Mouse (Mus musculus) naive thymus-derived CD4-positive, alpha-beta T cell, adult 5 months (primary cell): ENCODE results near the gene Tmem265. TPM values are rescaled to one million over a fixed set of nuclear protein-coding genes. Genes with fewer than 3 reads are reported as not detected.

ENCODE experiments used
- polyA plus RNA-seq: library from polyadenylated mRNA; unstranded; fragments of 100-300 nt; shearing (Covaris generic); gene quantifications from one replicate; pipeline ENCODE4 v1.2.1, GENCODE M21; 2017

Tmem265 gene
- polyA plus RNA-seq, result 10.2 TPM

GRCm38 (mm10) chr7:127561340-127561858 is at the start of gene Tmem265:
Gene Tmem265, plus strand, starts transcription at chr7:127561390.

DNA sequence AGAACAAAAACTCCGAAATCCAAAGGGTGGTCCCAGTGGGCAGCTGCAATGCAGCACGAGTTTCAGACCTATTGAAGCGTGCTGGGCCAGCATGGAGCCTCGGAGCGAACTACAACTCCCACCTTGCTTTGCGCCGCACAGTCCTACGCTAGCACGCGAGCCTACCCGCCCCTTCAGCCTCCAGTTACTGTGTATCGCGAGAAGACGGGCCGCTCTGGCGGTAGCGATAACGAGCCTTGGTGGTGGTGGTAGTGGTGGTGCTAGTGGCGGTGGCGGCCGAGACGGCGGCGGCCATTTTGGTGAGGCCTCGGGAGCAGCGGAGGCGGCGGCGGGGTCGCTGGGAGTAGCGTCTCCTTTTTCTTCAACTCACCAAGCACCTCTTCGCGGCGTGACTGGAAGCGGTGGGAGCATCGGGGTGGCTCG is 49.4 kb upstream of the Tmem265 start, which contains the start of gene Srcap:
Srcap (plus strand) TSS at position 176 of the 423 bp plus-strand sequence.

GRCm38 (mm10) chr7:127519284-127519683 is 41.9 kb upstream of the Tmem265 start, which contains the start of gene Gm42715:
Gene Gm42715, plus strand, starts transcription at chr7:127519584.

GRCm38 (mm10) chr7:127572895-127573471 is 11.8 kb downstream of the Tmem265 start, which contains the start of gene Phkg2:
Gene Phkg2, plus strand, starts transcription at chr7:127573340.

DNA sequence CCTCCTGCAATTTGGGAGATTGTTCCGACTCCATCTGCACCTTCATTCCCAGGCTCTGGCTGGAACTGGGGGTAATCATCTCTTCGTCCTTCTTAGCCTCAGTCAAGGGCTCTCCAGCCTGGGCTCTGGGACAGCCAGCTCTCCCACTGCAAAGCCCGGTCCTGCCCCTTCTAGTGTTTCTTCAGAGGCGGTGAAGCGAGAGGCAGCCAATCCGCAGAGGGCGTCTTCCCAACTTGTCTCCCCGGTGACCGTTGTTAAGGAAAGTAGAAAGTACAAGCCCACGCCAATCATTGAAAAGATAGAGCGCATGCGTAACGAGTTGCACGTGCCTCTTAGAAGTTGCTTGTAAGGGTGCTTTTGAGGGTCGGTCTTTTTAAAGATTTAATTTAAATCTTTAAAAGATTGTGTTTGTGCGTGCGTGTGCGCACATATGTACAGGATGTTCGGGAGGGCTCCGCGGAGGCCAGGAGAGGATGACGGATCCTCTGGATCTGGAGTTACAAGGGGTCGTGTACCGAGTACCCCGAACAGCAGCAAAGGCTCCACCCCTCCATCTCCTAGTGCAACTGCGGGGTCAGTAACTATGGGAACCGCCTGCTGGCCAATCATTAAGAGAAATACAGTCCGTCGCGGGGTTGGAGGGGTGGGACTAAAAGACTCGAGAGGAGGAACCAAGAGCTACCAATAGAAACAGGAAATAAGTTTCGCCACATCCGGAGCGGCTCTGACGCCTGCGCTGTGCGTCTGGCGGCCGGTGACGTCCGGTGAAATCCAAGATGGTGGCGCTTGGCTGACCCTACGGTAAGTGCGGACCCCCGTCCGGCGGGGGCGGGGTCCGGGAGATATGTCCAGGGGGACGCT is 27.1 kb downstream of the Tmem265 start, which contains the start of the genes Ccdc189 and Rnf40:
Ccdc189 (minus strand) TSS at position 585 of the 861 bp plus-strand sequence.
Rnf40 (plus strand) TSS at position 757 of the 861 bp plus-strand sequence.

DNA sequence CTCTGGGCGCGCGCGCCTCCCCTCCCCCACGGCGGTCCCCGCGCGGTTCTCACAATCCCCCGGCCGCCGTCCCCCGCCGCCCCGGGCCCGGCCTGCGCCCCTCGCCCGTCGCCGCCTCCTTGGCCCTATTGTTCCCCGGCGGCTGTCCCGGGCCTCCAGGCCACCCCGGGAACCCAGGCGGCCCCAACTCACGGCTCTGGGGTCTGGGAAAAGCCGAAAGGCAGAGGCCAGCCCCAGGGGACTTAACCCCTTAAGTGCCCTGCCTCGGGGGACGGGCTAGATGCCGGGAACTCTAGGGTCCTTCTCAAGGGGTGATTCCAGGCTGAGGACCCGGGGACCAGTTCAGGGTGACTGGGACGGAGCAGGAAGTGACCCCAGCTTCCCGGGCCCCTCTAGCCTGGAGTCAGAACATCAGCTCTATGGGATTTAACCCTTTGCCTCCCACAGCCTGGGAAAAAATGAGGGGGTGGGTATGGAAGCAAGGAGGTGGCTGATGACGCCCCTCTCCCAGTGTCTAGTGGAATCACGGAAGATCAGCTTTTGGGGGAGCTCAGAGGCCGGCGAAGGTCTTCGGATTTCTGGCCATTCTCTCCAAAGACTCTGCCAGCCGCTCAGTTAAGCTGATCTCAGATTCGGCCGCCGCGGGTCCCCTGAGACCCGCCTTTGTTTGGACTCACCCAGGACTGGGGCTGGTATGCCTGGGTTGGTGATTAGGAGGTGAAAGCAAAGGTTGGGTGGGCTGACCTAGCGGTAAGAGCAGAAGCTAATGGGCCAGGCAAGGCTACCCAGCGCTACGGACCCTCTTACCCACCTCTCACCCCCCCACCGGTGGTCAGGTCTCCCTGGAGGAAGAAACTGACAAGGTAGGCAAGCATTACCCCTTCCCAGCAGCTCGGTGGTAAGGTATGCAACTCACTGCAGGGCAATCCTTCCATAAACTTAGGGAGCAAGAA is 54.0 kb downstream of the Tmem265 start, which contains the start of gene Zfp629:
Zfp629 (minus strand) TSS at position 907 of the 953 bp plus-strand sequence.

Other genes starting within 250 kb of the Tmem265 start
- not detected for gene Zfp768, start 215.8 kb upstream of the Tmem265 start, polyA plus RNA-seq
- gene Zfp747, start 185.3 kb upstream of the Tmem265 start, polyA plus RNA-seq, result 28.3 TPM
- gene 9130019O22Rik, start 174.2 kb upstream of the Tmem265 start, polyA plus RNA-seq, result 7.7 TPM
- gene E430018J23Rik, start 167.8 kb upstream of the Tmem265 start, polyA plus RNA-seq, result 7.6 TPM
- gene Zfp764, start 154.6 kb upstream of the Tmem265 start, polyA plus RNA-seq, result 17.1 TPM
- gene Zfp688, start 139.3 kb upstream of the Tmem265 start, polyA plus RNA-seq, result 23.4 TPM
- 12.4 TPM for gene Zfp689, start 112.2 kb upstream of the Tmem265 start, polyA plus RNA-seq
- gene Prr14, start 101.8 kb upstream of the Tmem265 start, polyA plus RNA-seq, result 147 TPM
- gene Fbrs, start 82.2 kb upstream of the Tmem265 start, polyA plus RNA-seq, result 15.9 TPM
- 92.2 TPM for gene Srcap, start 49.4 kb upstream of the Tmem265 start, polyA plus RNA-seq
- 5.2 TPM for gene Gm42715, start 41.8 kb upstream of the Tmem265 start, polyA plus RNA-seq
- gene Phkg2, start 11.9 kb downstream of the Tmem265 start, polyA plus RNA-seq, result 113 TPM
- gene Ccdc189, start 27.2 kb downstream of the Tmem265 start, polyA plus RNA-seq, result 0.46 TPM
- gene Rnf40, start 27.4 kb downstream of the Tmem265 start, polyA plus RNA-seq, result 137 TPM
- 0.85 TPM for gene Zfp629, start 54.4 kb downstream of the Tmem265 start, polyA plus RNA-seq
- 35.3 TPM for gene Bcl7c, start 147.5 kb downstream of the Tmem265 start, polyA plus RNA-seq
- not detected for gene Ctf1, start 151.3 kb downstream of the Tmem265 start, polyA plus RNA-seq
- not detected for gene Ctf2, start 170.8 kb downstream of the Tmem265 start, polyA plus RNA-seq
- gene Fbxl19, start 183.2 kb downstream of the Tmem265 start, polyA plus RNA-seq, result 0.65 TPM
- 3.5 TPM for gene Orai3, start 208.4 kb downstream of the Tmem265 start, polyA plus RNA-seq
- gene Setd1a, start 215.3 kb downstream of the Tmem265 start, polyA plus RNA-seq, result 4.3 TPM
- not detected for gene Gm49388, start 224.2 kb downstream of the Tmem265 start, polyA plus RNA-seq
- 0.75 TPM for gene Hsd3b7, start 239.2 kb downstream of the Tmem265 start, polyA plus RNA-seq